Mouse (Mus musculus): ENCODE measurements around the gene Dlg5.

Dlg5 gene

GRCm38 (mm10) chr14:24190131-24190530 is 55.6 kb downstream of the Dlg5 start:
- DNase-seq (ENCODE audit: low read depth, low spot score), result no peak

GRCm38 (mm10) chr14:24189598-24189997 is 56.1 kb downstream of the Dlg5 start:
- DNase-seq (ENCODE audit: low read depth, low spot score), result no peak

- no peak for DNase-seq (ENCODE audit: low read depth, low spot score)
Observed at GRCm38 (mm10) chr14:24185514-24185913, 60.2 kb downstream of the Dlg5 start.

GRCm38 (mm10) chr14:24182955-24183354 is 62.8 kb downstream of the Dlg5 start:
- DNase-seq (ENCODE audit: low read depth, low spot score), result no peak

GRCm38 (mm10) chr14:24181811-24182506 is 63.8 kb downstream of the Dlg5 start:
- DNase-seq (ENCODE audit: low read depth, low spot score), result peak; percentile 49

- DNase-seq (ENCODE audit: low read depth, low spot score), result no peak
Observed at GRCm38 (mm10) chr14:24179466-24179991, 66.2 kb downstream of the Dlg5 start.

- DNase-seq (ENCODE audit: low read depth, low spot score), result no peak
Observed at GRCm38 (mm10) chr14:24176609-24177008, 69.1 kb downstream of the Dlg5 start.

GRCm38 (mm10) chr14:24173326-24173725 is 72.4 kb downstream of the Dlg5 start:
- no peak for DNase-seq (ENCODE audit: low read depth, low spot score)

GRCm38 (mm10) chr14:24171639-24172311 is 73.9 kb downstream of the Dlg5 start:
- DNase-seq (ENCODE audit: low read depth, low spot score), result no peak

- DNase-seq (ENCODE audit: low read depth, low spot score), result no peak
Observed at GRCm38 (mm10) chr14:24166046-24166445, 79.7 kb downstream of the Dlg5 start.

GRCm38 (mm10) chr14:24164721-24165367 is 80.9 kb downstream of the Dlg5 start:
- DNase-seq (ENCODE audit: low read depth, low spot score), result no peak

- no peak for DNase-seq (ENCODE audit: low read depth, low spot score)
Observed at GRCm38 (mm10) chr14:24162856-24163255, 82.9 kb downstream of the Dlg5 start.

GRCm38 (mm10) chr14:24148892-24149291 is 96.8 kb downstream of the Dlg5 start:
- no peak for DNase-seq (ENCODE audit: low read depth, low spot score)

GRCm38 (mm10) chr14:24144821-24145220 is 100.9 kb downstream of the Dlg5 start:
- no peak for DNase-seq (ENCODE audit: low read depth, low spot score)

GRCm38 (mm10) chr14:24144421-24144820 is 101.3 kb downstream of the Dlg5 start:
- no peak for DNase-seq (ENCODE audit: low read depth, low spot score)

- DNase-seq (ENCODE audit: low read depth, low spot score), result no peak
Observed at GRCm38 (mm10) chr14:24142926-24143430, 102.7 kb downstream of the Dlg5 start.

- no peak for DNase-seq (ENCODE audit: low read depth, low spot score)
Observed at GRCm38 (mm10) chr14:24141727-24142126, 104.0 kb downstream of the Dlg5 start.

- no peak for DNase-seq (ENCODE audit: low read depth, low spot score)
Observed at GRCm38 (mm10) chr14:24140297-24140812, 105.4 kb downstream of the Dlg5 start.

- no peak for DNase-seq (ENCODE audit: low read depth, low spot score)
Observed at GRCm38 (mm10) chr14:24136908-24137307, 108.8 kb downstream of the Dlg5 start.

GRCm38 (mm10) chr14:24134623-24135290 is 111.0 kb downstream of the Dlg5 start:
- no peak for DNase-seq (ENCODE audit: low read depth, low spot score)

GRCm38 (mm10) chr14:24133801-24134200 is 111.9 kb downstream of the Dlg5 start:
- DNase-seq (ENCODE audit: low read depth, low spot score), result no peak

Measured in retina, adult 2 months (tissue).